Mouse (Mus musculus): ENCODE measurements around the gene Samt4.
"Not testable (repeated sequence)": the region's sequence is repeated elsewhere in the genome, so short reads cannot be mapped to it uniquely, and the experiment has no call there.

Samt4 gene

GRCm38 (mm10) chrX:154481702-154482101, at the start of gene Samt4:
TSS of gene Samt4 (plus strand) at chrX:154482002.
- ATAC-seq (ENCODE audit: insufficient number of reproducible peaks, low FRiP score, low TSS enrichment) = no peak

GRCm38 (mm10) chrX:154443696-154444095, 38.1 kb upstream of the Samt4 start:
- not testable (repeated sequence) for ATAC-seq (ENCODE audit: insufficient number of reproducible peaks, low FRiP score, low TSS enrichment)

GRCm38 (mm10) chrX:154468386-154468785, 13.4 kb upstream of the Samt4 start:
- not testable (repeated sequence) for ATAC-seq (ENCODE audit: insufficient number of reproducible peaks, low FRiP score, low TSS enrichment)

Data from cerebellum, adult (tissue).